Mouse (Mus musculus) c-Kit-positive CD71-negative TER-119-negative erythroid progenitor cells, embryonic 14.5 days (primary cell): ENCODE data around the gene Xylb.
"Not testable (repeated sequence)": the region's sequence is repeated elsewhere in the genome, so short reads cannot be mapped to it uniquely, and the experiment has no call there.

Experiments
- DNase-seq: peaks from one replicate; pipeline ENCODE4 v3.0.0-alpha.2; 2013; ENCODE audit warnings: low read depth

Gene Xylb

DNA sequence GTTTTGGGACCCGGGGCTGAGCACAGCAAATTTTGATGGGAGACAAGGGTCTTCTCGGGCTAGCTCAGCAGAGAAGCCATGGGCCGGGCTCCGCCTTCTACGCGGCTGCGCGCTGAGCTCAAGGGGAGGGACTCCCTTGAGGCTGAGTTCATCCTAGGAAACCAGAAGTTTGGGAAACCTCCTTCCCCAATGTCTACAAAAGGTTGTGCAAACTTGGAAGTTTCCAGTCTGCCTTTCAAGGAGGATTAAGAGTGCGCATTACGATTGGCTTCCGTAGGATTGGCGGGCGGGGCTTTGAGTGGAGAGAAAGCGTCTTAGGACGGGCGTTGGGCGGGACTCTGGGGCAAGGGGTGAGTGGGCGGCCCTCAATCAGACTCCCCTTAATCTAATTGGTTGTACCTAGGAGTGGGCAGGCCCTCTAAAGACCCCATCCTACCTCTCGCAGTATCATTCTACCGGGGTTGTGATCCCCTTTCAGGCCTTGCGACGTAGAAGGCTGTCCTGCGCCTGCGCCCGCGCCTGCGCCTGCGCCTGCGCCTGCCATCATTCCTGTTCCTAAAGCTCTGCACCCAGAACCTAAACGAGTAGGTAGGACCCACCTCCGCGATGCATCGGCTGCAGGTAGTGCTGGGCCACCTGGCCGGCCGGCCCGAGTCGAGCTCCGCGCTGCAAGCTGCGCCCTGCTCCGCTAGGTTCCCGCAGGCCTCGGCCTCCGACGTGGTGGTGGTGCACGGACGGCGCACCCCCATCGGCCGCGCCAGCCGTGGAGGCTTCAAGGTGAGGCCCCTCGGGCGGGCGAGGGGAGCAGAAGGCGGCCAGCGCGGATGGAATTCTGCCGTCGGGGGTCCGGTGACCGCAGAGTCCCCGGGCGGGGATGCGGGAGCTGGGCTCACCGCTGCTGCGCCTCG is 16.0 kb upstream of the Xylb start, which contains the start of gene Myd88:
TSS of gene Myd88 (minus strand) at position 503 of the 908 bp plus-strand sequence.
- DNase-seq = peak; percentile 91

DNA sequence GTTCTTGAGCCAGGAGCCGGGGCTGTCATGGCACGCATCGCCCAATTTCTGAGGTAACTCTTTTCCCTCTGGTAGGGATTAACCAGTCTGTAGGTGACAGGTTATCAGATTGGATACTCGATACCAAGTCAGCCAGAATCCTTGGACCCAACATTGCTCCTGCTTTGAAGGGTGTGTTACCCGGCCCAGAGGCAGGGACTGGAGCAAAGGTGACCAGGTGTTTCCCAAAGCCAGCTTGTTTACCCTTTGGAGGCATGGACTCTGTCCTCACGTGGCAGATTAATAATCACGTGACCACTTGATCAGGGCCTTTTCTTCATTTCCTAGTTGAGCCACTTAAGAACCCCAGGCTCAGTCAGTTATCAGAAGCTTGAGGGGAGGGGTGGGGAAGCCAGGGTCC is 14.5 kb upstream of the Xylb start:
- DNase-seq = no peak

DNA sequence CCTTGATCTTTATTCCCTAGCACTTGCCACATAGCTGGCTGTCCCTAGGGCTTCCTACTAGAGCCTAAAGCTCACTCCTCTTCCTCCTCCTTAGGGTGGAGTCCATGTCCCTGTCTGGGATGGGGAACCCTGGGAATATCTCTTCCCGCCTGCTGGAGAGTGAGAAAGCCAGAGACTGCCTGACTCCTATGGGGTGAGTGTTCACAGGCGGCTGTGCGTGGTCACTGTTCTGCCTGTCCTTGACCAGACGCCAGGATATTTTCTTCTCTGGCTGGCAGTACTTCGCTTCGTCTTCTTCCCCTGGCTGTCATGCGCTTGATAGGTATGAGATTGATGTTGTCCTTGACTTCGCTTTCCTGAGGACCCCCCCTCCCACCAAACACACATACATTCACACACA is 10.8 kb upstream of the Xylb start:
- DNase-seq = no peak

DNA sequence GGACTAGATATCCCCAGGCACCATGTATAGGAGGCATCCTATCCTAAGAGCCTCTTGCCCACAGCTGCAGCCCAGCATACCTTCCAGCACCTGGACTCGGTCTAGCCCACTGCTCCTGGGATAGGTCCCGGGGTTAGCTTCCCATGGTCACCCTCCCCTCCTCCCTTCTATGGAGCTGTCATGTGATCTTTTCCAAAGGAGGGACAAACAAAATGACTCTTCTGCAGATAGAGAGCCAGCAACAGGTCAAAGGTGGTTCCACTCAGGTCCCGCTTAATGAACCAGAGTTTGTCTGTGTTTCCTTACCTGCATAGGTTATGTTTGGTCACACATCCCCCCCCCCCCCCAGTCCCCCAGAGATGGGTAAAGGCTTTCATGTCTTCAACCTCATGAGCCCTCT is 6.7 kb upstream of the Xylb start:
- no peak for DNase-seq

DNA sequence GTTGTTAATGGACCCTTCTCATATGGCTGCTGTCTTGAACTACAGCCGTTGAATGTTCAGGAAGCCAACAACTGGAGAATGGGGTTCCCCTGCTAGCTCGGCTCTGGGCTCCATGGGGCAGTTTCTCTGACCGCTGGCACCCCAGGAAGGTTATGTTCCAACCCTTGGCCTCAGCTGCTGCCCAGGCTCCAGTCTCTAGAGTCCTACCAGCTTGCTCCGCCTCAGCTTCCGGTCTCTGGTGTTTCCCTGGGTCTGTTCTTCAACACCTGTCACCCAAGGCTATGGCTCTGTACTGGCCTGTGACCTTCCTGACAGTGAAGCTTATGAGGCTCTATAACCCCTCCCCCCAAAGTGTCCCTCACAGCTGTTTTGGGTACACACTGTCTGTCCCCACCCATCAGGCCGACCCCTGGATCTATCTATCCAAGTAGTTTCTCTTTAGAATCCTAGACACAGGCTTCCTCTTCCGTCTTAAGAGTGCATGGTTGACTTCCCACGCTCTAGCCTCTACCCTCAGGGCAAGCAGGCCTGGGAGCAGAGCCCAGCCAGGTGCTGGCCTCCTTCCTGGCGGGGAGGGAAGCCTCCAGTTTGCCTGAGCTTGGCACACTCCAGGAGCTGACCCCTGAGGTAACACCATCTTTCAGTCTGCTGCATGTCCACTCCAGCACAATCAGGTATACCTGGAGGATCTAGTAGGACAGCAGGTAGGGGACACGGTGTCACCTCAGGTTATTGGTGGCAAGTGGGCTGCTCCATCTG is 6.1 kb upstream of the Xylb start:
- DNase-seq = no peak

DNA sequence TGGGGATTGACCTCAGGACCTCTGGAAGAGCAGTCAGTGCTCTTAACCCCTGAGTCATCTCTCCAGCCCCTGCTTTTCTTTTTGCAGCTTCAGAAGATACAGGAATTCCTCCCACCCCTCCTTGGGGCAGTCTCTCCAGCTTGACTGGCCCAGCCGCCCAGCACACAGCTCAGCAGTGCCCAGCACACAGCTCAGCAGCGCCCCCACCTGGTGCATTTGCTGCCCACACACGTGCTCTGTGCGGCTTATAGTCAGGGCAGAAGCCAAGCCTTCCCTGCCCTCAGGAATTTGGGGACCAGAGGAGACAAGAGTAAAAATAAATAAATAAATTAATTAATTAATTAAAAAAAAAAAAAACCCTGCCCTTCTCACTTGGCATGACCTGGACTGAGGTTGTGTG is 5.1 kb upstream of the Xylb start:
- DNase-seq = peak; percentile 56

DNA sequence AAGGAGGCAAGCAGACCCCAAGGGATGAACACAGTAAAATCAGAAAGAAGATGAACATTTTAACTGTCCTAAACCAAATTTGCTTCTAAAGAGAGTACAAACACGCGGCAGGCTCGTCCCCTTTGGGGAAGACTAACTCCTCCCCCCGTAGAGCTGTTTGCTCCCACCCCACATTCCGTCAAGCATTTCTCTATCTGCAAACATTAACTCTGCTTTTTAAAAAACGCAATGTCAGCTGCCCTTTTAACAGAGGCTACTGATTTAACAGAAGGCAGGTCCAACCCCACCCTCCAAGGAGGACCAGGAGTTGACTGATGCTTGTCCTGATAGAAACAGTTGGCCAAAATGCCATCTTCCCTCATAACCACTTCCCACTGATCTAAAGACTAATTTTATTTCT is 3.3 kb upstream of the Xylb start:
- DNase-seq = no peak

DNA sequence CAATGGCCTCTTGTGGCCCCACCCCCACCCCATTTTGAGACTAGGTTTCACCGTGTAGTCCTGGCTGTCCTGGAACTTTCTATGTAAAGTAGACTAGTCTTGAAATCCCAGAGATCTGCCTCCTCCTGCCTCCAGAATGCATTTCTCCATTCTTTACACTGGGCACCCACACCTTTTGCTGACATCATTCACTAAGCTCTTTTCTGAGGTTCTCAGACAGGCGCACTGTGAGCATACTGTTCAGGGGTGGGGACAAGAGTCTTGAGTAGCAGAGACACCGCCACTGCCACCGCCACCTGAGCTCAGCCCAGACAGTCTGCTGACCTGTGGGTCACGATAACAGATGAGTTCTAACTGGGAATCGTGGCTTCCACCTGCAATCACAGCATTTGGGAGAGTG is 1.2 kb upstream of the Xylb start:
- DNase-seq = no peak

DNA sequence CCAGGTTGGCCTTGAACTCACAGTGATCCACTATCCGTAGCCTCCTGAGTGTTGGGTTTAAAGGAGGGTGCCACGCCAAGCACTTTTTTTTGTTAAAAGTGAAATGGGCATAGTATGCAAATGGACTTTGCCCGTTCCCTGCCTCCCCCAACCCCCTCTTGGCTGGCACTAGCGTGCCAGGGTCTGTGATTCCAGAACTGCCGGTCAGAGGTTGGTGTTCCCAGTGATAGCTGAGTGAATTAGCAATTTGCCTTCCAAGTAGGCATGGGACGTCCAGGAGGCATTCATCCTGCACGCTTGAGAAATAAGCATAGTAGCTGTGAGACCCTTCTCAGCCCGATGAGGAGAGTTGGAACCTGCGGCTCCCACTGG is 863 bp downstream of the Xylb start:
- DNase-seq = no peak

DNA sequence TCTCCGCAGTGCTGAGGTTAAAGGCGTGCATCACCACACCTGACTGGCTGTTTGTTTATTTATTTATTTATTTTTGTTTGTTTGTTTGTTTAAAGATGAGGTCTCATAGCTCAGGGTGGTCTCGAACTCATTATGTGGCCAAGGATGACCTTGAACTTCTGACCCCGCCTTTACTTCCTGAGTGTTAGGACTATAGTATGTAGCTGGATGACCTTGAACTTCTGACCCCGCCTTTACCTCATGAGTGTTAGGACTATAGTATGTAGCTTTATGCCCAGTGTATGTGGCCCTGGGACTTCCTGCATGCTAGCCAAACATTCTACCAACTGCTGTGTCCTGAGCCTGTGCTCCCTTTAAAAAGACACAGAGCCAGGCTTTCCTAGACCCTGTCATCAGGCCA is 4.2 kb downstream of the Xylb start:
- DNase-seq = no peak

DNA sequence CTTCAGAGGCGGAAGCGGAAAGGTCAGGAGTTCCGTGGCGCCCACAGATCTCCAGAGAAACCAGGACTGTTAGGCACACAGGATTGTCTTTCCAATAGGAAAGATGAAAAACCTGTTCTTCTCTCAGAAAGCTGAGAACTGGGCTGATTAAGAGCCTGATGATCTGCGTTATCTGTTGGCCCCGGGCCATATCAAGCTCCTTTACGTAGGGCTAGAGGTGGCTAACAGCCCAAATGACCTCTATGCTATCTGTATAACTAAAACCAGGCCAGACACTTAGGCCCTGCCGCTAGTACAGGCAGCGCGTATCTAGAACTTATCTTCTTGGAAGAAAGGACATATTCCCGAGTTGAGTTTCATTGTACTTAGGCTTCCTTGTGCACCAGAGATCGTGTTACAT is 6.0 kb downstream of the Xylb start:
- DNase-seq = no peak

DNA sequence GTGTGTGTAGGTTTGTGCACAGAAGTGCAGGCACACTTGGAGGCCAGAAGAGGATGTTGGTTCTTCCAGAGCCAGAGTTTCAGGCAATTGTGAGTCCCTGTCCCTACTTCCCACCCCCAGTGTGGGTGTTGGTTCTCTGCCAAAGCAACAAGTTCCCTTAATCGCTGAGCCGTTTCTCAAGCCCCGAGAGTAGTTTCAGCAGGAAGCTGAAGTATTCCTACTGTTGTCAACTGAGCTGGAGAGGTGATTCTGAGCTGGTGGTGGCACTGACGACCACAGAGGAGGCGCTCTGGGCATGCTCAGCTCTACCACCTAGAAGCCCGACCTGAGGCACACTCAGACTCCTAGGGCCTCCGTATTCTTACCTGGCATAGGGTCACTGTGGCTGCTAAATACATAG is 8.1 kb downstream of the Xylb start, which contains the start of gene Slc22a14:
TSS of gene Slc22a14 (minus strand) at position 270 of the 400 bp plus-strand sequence.
- DNase-seq = no peak

DNA sequence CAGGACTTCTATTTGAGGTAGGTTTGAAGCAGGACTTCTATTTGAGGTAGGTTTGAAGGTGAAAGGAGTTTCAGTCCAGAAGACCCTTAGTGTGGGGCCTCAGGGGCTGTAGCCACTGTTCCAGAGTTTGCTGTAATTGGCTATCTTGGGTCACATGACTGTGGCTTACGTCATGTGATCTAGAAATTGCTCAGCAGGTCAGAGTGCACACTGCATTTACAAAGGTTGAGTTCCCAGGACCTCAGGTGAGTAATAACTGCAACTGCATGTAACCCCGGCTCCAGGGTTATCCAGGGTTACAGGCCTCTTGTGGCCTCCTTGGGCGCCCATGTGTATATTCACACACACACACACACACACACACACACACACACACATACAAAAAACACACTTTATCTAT is 11.2 kb downstream of the Xylb start:
- no peak for DNase-seq

DNA sequence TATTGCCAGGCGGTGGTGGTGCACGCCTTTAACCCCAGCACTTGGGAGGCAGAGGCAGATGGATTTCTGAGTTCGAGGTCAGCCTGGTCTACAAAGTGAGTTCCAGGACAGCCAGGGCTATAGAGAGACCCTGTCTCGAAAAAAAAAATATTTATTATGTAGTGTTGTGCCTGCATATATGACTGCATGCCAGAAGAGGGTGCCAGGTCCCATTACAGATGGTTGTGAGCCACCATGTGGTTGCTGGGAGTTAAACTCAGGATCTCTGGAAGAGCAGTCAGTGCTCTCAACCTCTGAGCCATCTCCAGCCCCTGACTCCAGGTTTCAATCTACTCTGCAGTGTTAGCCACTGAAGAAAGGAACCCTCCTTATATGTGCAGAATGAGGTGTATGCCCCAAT is 13.6 kb downstream of the Xylb start:
- DNase-seq = not testable (repeated sequence)

DNA sequence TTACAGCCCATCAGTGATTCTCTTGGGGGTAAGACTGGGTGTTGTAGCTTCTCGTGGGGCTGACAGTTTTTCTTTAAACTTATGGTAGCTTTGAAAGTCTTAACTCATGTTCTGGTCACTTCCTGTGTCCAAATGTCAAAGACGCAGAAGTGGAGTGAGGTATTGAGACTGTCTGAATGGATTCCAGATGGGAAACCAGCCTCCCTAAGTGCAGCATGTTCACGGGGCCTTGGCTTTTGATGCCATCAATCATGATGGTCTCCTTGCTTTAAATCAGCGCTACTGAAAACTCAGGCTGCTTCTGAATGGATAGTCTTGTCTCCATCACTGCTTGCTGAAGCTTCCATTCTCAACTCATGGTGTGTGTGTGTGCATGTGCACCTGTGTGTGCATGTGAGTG is 14.1 kb downstream of the Xylb start:
- no peak for DNase-seq

DNA sequence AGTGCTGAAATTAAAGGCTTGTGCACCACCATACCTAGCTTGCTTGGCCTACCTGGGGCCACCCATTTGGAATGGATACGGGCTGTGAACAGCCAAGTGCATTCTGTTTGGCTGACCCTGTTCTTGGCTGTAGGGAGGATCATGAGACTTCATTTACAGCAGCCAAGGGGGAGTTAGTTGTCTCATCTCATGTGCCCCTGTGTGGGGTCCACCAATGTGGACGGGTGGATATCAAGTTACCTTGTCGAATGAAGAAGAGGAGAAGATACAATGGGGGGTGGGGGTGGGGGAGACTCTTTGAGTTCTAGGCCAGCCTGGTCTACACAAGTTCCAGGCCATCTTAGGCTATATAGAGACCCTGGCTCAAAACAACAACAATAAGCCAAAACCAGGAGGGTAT is 17.8 kb downstream of the Xylb start:
- no peak for DNase-seq

DNA sequence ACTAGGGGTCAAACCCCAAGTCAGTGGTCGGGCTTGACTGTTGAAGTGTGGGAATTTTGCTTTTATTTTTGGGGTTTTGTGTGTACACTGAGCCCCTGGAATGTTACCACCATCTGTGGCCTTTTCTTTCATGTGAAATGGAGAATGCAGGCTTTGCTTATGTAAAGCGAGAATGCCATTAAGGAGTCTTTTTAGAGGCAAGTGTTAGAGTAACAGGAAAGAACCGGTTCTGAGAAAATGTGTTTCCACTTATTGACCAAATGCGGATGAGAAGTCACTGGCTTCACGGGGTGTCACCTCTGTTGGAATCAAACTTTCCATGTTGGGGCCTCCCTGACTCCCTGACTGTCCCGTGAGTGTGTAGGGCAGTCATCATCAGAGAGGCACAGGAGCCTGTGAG is 18.4 kb downstream of the Xylb start:
- DNase-seq = no peak

DNA sequence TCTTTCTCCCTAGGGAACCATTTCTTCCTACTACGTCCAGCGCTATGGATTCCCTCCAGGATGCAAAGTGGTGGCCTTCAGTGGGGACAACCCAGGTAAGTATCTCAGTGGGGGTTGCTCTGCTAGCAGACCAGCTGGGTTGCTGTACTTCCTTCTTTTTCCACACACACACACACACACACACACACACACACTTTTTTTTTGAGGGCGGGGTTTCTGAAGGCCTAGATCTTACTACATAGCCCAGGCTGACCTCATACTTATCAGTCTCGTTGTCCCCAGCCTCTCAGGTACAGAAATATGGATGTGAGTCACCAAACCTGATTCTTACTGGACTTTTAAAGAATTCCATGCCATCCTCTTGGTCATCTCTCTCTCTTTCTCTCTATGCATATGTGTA is 21.1 kb downstream of the Xylb start:
- DNase-seq = no peak

DNA sequence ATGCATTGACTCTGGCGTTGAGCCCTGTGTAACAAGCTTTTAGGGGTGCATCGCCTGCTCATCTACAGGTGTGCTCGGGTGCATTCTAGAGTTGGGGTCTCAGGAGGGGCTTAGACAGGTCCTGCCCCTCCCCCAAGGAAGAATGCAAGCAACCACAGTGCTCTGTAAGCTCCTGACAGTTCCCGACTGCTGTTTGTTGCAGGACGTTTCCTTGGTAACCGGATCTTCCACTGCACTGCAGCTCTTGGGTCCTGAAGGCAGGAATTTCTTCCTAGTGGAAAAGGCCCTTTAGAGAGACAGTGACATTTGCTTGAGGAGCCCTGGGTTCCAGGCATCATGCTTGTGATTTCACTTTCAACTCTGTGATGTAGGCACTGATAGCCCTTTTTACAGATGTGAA is 25.4 kb downstream of the Xylb start:
- DNase-seq = no peak

DNA sequence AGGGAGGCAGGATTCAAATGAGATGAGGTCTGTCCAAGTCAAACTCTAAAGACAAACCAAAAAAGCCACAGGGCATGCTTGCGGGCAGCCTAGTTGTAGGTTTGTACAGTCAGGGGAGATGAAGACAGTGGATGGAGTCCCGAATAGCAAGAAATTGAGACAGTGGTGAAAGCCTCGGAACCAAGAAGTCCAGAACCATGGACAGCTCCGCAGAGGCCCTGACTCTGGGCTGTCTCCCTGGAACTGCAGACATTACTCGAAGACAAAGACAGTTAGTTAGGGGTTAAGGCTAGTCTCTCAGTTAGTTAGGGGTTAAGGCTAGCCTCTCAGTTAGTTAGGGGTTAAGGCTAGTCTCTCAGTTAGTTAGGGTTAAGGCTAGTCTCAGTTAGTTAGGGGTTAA is 31.8 kb downstream of the Xylb start:
- no peak for DNase-seq

DNA sequence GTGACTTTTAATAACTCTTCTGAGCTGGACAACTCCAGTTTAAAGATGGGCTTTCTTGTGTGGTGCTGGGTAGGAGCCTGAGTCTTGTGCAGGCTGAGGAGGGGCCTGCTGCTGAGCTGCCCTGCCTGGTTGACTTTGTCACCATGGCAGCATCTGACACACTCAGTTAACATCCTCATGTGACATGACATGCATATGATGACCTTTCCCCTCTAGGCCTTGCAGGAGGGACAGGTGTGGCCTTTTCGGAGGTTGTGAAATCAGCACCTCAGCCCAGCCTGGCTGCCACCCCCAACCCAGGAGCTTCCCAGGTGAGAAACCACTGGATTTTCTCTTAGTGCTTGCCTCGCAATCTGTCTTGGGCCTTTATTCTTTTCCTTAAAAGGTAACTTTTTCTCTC is 33.0 kb downstream of the Xylb start:
- DNase-seq = no peak

DNA sequence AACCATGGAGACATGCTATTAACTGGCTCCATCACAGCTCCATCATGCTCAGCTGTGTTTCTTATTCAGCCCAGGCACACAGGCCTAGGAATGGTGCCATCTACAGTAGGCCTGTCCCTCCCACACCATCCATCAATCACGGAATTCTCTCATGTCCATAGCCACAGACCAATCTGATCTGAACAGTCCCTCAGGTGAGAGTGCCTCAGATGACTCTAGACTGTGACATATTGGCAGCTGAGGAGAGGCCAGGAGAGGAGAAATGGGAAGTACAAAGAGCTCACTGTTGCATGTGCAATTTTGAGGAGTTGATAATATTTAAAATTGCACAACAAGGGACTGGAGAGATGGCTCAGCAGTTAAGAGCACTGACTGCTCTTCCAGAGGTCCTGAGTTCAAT is 37.6 kb downstream of the Xylb start:
- DNase-seq = no peak

DNA sequence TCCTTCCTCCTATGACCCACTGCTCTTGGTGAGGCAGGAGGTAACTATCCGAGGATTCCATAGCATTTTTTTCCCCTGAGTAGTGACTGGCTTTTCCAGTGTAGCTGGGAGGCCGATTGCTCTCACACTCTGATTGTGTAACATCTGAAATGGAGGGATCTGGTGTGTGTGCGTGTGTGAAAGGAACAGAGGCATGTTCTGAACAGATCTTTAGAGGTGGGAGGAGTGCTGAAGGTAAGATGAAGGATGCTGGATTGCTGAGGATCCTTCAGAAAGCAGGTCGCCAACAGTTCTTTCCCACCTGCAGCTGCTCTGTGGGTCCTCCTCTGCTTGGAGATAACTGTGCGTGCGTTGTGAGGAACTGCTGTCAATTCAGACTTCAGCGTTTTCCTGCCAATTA is 44.2 kb downstream of the Xylb start:
- no peak for DNase-seq
